In the genomic region with DNA sequence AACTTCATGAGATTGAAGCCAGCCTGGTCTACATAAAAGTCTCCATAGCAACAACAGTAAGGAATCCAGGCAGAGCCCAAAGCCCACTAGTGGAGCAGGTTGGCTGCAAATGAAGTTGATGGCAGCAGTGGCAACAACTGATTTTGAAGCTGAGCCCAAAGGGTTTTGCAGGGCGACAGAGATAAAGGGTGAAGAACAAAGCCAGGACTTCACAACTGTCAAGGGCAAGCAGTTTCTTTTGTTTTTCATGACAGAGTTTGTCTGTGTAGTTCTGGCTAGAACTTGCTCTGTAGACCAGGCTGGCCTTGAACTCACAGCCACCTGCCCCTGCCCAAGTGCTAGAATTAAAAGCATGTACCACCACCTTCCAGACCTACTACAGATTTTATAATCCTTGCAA, we compare ENCODE assay signal across 11 mouse cellular contexts.
"Had no signal": no experiment of that assay in that cellular context is flagged by ENCODE, and none has a peak within 500 bp of the region (broad histone marks: within the 10 kb centered on the region; RNA-seq: fewer than 3 reads in every experiment).

No protein-coding gene starts in this region.

- H3K27ac ChIP-seq: liver, embryonic 14.5 days had no signal

- DNase-seq: kidney, adult 8-10 months; kidney, postnatal 10 days; left cerebral cortex, postnatal 4 days; lung, adult 18-20 months; lung, postnatal 36 days; right cerebral cortex, postnatal 14 days had no signal

- H3K36me3 ChIP-seq: stomach, embryonic 15.5 days had no signal

- H3K9ac ChIP-seq: liver, embryonic 14.5 days; stomach, embryonic 15.5 days had no signal

- H3K27me3 ChIP-seq: limb, embryonic 13.5 days; midbrain, embryonic 15.5 days; neural tube, embryonic 13.5 days; stomach, embryonic 15.5 days had no signal

- H3K9me3 ChIP-seq: limb, embryonic 13.5 days; midbrain, embryonic 15.5 days; neural tube, embryonic 13.5 days; stomach, embryonic 15.5 days had no signal

- ATAC-seq: midbrain, embryonic 15.5 days had no signal
